26 mouse cellular contexts compared by ENCODE assay signal in genomic region chr7:90085713-90086112, GRCm38 (mm10). TPM values are rescaled to one million over a fixed set of nuclear protein-coding genes. Genes with fewer than 3 reads are reported as not detected.
DNase-seq lines count a peak whose midpoint lies in the region; ATAC-seq and TF ChIP-seq lines count a peak whose summit lies in the region.
"Had no signal": no experiment of that assay in that cellular context is flagged by ENCODE, and none has a peak within 500 bp of the region (broad histone marks: within the 10 kb centered on the region; RNA-seq: fewer than 3 reads in every experiment).

No protein-coding gene starts in this region.

- POLR2A ChIA-PET in Patski (lab: Charles Lee): no interaction called here

- no peak for TF ChIP-seq POLR2A in embryonic fibroblast, embryonic 13.5 days (IDR thresholded peaks at IDR 0.05; ENCODE audit: low read depth, low read length)

- H3K27ac ChIP-seq in kidney, postnatal 0 days: peak overlapping the region; percentile 43; the same call in 1 of the 2 replicates
- H3K27ac ChIP-seq in lung, embryonic 14.5 days (ENCODE audit: low read depth): peak overlapping the region; percentile 46; the same call in 1 of the 2 replicates
- peak overlapping the region; percentile 75 for H3K27ac ChIP-seq in embryonic fibroblast, embryonic 13.5 days (ENCODE audit: insufficient read depth, low read length)
- H3K27ac ChIP-seq: forebrain, embryonic 10.5 days; forebrain, embryonic 15.5 days; heart, adult 2 months; hindbrain, embryonic 13.5 days; layer of hippocampus, adult 2 months; left cerebral cortex, adult 2 months; macrophage; midbrain, embryonic 13.5 days had no signal

- in situ Hi-C loops in Patski (cut with MboI; ENCODE audit: low pct_unique_long_range_greater_than_20kb): no loop called here

- H3K27me3 ChIP-seq in kidney, postnatal 0 days (ENCODE audit: insufficient read depth, low read length): no peaks in the 10 kb centered on the region
- no peaks in the 10 kb centered on the region for H3K27me3 ChIP-seq in lung, embryonic 14.5 days (ENCODE audit: insufficient read depth, low read length)
- no peaks in the 10 kb centered on the region for H3K27me3 ChIP-seq in Patski
- H3K27me3 ChIP-seq: forebrain, embryonic 15.5 days; heart, embryonic 12.5 days; hindbrain, embryonic 13.5 days; midbrain, embryonic 13.5 days had no signal

- CTCF ChIA-PET in Patski (lab: Charles Lee): no interaction called here

- H3K36me3 ChIP-seq in kidney, postnatal 0 days (ENCODE audit: insufficient read depth, low read length): no peaks in the 10 kb centered on the region
- no peaks in the 10 kb centered on the region for H3K36me3 ChIP-seq in lung, embryonic 14.5 days (ENCODE audit: insufficient read depth)
- H3K36me3 ChIP-seq: forebrain, embryonic 10.5 days; forebrain, embryonic 15.5 days; heart, embryonic 12.5 days; hindbrain, embryonic 13.5 days; midbrain, embryonic 13.5 days had no signal

- DNase-seq in kidney, postnatal 0 days (ENCODE audit: low spot score): peak; percentile 45
- DNase-seq in kidney, adult 8-10 months: no peak
- DNase-seq in lung, embryonic 14.5 days: peak; percentile 26
- no peak for DNase-seq in lung, postnatal 4 days
- DNase-seq in Patski (ENCODE audit: low read depth, low spot score): peak; percentile 60
- DNase-seq in right cerebral cortex, postnatal 4 days: no peak
- DNase-seq: adrenal gland, postnatal 14 days; cerebellum, adult 18-20 months; cerebellum, postnatal 10 days; heart, adult 2 months; heart, postnatal 4 days; kidney, postnatal 25 days; lung, adult 18-20 months; thymus, adult 2 months; thymus, postnatal 36 days had no signal

- no peak overlapping the region for H3K9ac ChIP-seq in kidney, postnatal 0 days (ENCODE audit: low read depth, low read length)
- H3K9ac ChIP-seq in lung, embryonic 14.5 days: no peak overlapping the region
- H3K9ac ChIP-seq: forebrain, embryonic 15.5 days; heart, embryonic 12.5 days; hindbrain, embryonic 13.5 days; midbrain, embryonic 13.5 days had no signal

- WGBS in kidney, postnatal 0 days: 36% methylated on average over 1 of the region's 1 CpGs
- WGBS in lung, embryonic 14.5 days: 18% methylated on average over 1 of the region's 1 CpGs

- H3K4me3 ChIP-seq in kidney, postnatal 0 days (replicated peaks; ENCODE audit: low read depth, low read length): no peak overlapping the region
- H3K4me3 ChIP-seq in lung, embryonic 14.5 days (ENCODE audit: low read depth, low read length): no peak overlapping the region
- H3K4me3 ChIP-seq in embryonic fibroblast, embryonic 13.5 days (ENCODE audit: insufficient read depth, low read length): no peak overlapping the region
- H3K4me3 ChIP-seq: forebrain, embryonic 10.5 days; forebrain, embryonic 15.5 days; heart, adult 2 months; heart, embryonic 12.5 days; hindbrain, embryonic 13.5 days; layer of hippocampus, adult 2 months; left cerebral cortex, adult 2 months; midbrain, embryonic 13.5 days had no signal

- no peak for TF ChIP-seq CTCF in kidney, postnatal 0 days (IDR thresholded peaks at IDR 0.05; ENCODE audit: low read depth)
- TF ChIP-seq CTCF in lung, embryonic 14.5 days (IDR thresholded peaks at IDR 0.05; ENCODE audit: low read depth): no peak
- no peak for TF ChIP-seq CTCF in Patski (IDR thresholded peaks at IDR 0.05)
- no peak for TF ChIP-seq CTCF in embryonic fibroblast, embryonic 13.5 days (IDR thresholded peaks at IDR 0.05; ENCODE audit: borderline replicate concordance, insufficient read depth, low read length)

- ATAC-seq in kidney, postnatal 0 days (replicated peaks; ENCODE audit: low FRiP score, low read depth): no peak
- ATAC-seq in lung, embryonic 14.5 days (ENCODE audit: insufficient read depth): no peak
- peak; percentile 60 for ATAC-seq in Patski
- ATAC-seq: CD4-positive, CD25-positive, alpha-beta regulatory T cell, adult 4 months; forebrain, embryonic 15.5 days; intestine, embryonic 16.5 days; midbrain, embryonic 13.5 days had no signal

- H3K4me1 ChIP-seq in kidney, postnatal 0 days (replicated peaks; ENCODE audit: insufficient read depth, low read length): no peaks in the 10 kb centered on the region
- 0 out of 2 replicates have a peak, but pooled peaks cover 3% of the 10 kb centered on the region for H3K4me1 ChIP-seq in lung, embryonic 14.5 days (ENCODE audit: insufficient read depth)
- 0 out of 2 replicates have a peak, but pooled peaks cover 7% of the 10 kb centered on the region for H3K4me1 ChIP-seq in embryonic fibroblast, embryonic 13.5 days (ENCODE audit: control insufficient read depth, insufficient read depth, low read length)
- H3K4me1 ChIP-seq: forebrain, embryonic 15.5 days; hindbrain, embryonic 13.5 days; midbrain, embryonic 13.5 days had no signal

- no peak overlapping the region for H3K4me2 ChIP-seq in kidney, postnatal 0 days (ENCODE audit: low read length)
- H3K4me2 ChIP-seq in lung, embryonic 14.5 days: no peak overlapping the region
- H3K4me2 ChIP-seq: forebrain, embryonic 15.5 days; heart, embryonic 12.5 days; hindbrain, embryonic 13.5 days; midbrain, embryonic 13.5 days had no signal

- H3K9me3 ChIP-seq in kidney, postnatal 0 days (replicated peaks; ENCODE audit: low read length): no peaks in the 10 kb centered on the region
- no peaks in the 10 kb centered on the region for H3K9me3 ChIP-seq in lung, embryonic 14.5 days (ENCODE audit: low read depth, low read length)
- H3K9me3 ChIP-seq: forebrain, embryonic 10.5 days; forebrain, embryonic 15.5 days; heart, embryonic 12.5 days; hindbrain, embryonic 13.5 days; midbrain, embryonic 13.5 days had no signal

RNA-seq across cellular contexts. Expression of gene Picalm, which starts 44.3 kb away (rescaled TPM):
- 48.2 and 48.6 TPM in 2 replicates for polyA plus RNA-seq in kidney, postnatal 0 days (2015; fragmentation: Nextera tagmentation; extraction: Ambion mirVana)
- 53.6 and 59.9 TPM in 2 replicates for polyA plus RNA-seq in lung, embryonic 14.5 days (2014; fragmentation: Nextera tagmentation; extraction: Ambion mirVana)
- 331 TPM for polyA plus RNA-seq in Patski (2021)
- polyA plus RNA-seq in embryonic fibroblast, embryonic 13.5 days (2011; ENCODE audit: insufficient read length, low read depth, missing spikeins): 615 and 683 TPM in 2 replicates

Comparison
In these comparisons a context has a peak if more than half of its experiments do, and no peak if none do; other contexts are left out.
1. DNase-seq: peak in kidney, postnatal 0 days (single experiment), lung, embryonic 14.5 days (single experiment) and Patski (single experiment); none in kidney, adult 8-10 months (0 of 2), lung, postnatal 4 days (0 of 2) and right cerebral cortex, postnatal 4 days (single experiment).
2. Peak in every context shown above with its lines, with median percentiles within 50 percentile points of each other: H3K27ac ChIP-seq.